Mouse (Mus musculus) neutrophil, adult 65 days (primary cell): ENCODE results near the gene Nedd8. TPM values are rescaled to one million over a fixed set of nuclear protein-coding genes. Genes with fewer than 3 reads are reported as not detected.

Experiments used
- total RNA-seq: library from RNA; stranded (reverse); gene quantifications from 2 replicates; pipeline ENCODE4 v1.2.4, GENCODE M21; 2023

Gene Nedd8
- total RNA-seq, result 129 and 152 TPM in 2 replicates

GRCm38 (mm10) chr14:55671833-55672740 lies at the start of gene Nedd8, which contains the start of gene Gmpr2:
TSS of gene Nedd8 (minus strand) at chr14:55672124.
TSS of gene Gmpr2 (plus strand) at chr14:55671941.

GRCm38 (mm10) chr14:55713729-55714122 lies 41.8 kb upstream of the Nedd8 start, which contains the start of gene Tgm1:
TSS of gene Tgm1 (minus strand) at chr14:55713926.

GRCm38 (mm10) chr14:55681160-55682117 lies 9.5 kb upstream of the Nedd8 start, which contains the start of gene Tinf2:
TSS of gene Tinf2 (minus strand) at chr14:55681820.

GRCm38 (mm10) chr14:55659960-55660573 lies 11.9 kb downstream of the Nedd8 start, which contains the start of gene Mdp1:
TSS of gene Mdp1 (minus strand) at chr14:55660508.

GRCm38 (mm10) chr14:55649884-55650283 lies 22.0 kb downstream of the Nedd8 start, which contains the start of gene Tssk4:
TSS of gene Tssk4 (plus strand) at chr14:55650184.

GRCm38 (mm10) chr14:55643060-55643907 lies 28.6 kb downstream of the Nedd8 start, which contains the start of gene Tm9sf1:
TSS of gene Tm9sf1 (minus strand) at chr14:55643806.

GRCm38 (mm10) chr14:55637795-55638194 lies 34.1 kb downstream of the Nedd8 start, which contains the start of gene Gm49378:
TSS of gene Gm49378 (minus strand) at chr14:55637895.

GRCm38 (mm10) chr14:55635523-55636007 lies 36.4 kb downstream of the Nedd8 start, which contains the start of gene Ipo4:
TSS of gene Ipo4 (minus strand) at chr14:55635957.

GRCm38 (mm10) chr14:55617822-55618221 lies 54.1 kb downstream of the Nedd8 start, which contains the start of gene Rec8:
TSS of gene Rec8 (plus strand) at chr14:55618037.

Other genes starting within 250 kb of the Nedd8 start
- gene Dhrs4, start 193.4 kb downstream of the Nedd8 start, total RNA-seq, result 12.9 and 13.7 TPM in 2 replicates
- gene Carmil3, start 181.5 kb downstream of the Nedd8 start, total RNA-seq, result not detected in 2 replicates
- not detected in 2 replicates for gene Cpne6, start 161.7 kb downstream of the Nedd8 start, total RNA-seq
- not detected in 2 replicates for gene Nrl, start 147.1 kb downstream of the Nedd8 start, total RNA-seq
- gene Pck2, start 131.9 kb downstream of the Nedd8 start, total RNA-seq, result 14.4 and 20.4 TPM in 2 replicates
- 44.0 and 53.0 TPM in 2 replicates for gene Dcaf11, start 112.1 kb downstream of the Nedd8 start, total RNA-seq
- 1.2 and 2.0 TPM in 2 replicates for gene A730061H03Rik, start 111.7 kb downstream of the Nedd8 start, total RNA-seq
- not detected in 2 replicates for gene Fitm1, start 96.5 kb downstream of the Nedd8 start, total RNA-seq
- gene Psme1, start 94.0 kb downstream of the Nedd8 start, total RNA-seq, result 122 and 139 TPM in 2 replicates
- 1.5 and 1.8 TPM in 2 replicates for gene Emc9, start 86.8 kb downstream of the Nedd8 start, total RNA-seq
- 174 and 199 TPM in 2 replicates for gene Psme2, start 81.0 kb downstream of the Nedd8 start, total RNA-seq
- gene Rnf31, start 80.4 kb downstream of the Nedd8 start, total RNA-seq, result 49.9 and 68.0 TPM in 2 replicates
- gene Irf9, start 68.6 kb downstream of the Nedd8 start, total RNA-seq, result 49.8 and 55.5 TPM in 2 replicates
- gene Rec8, start 54.1 kb downstream of the Nedd8 start, total RNA-seq, result 0.22 TPM in 1 of 2 replicates, not detected in the other
- 10.0 and 12.5 TPM in 2 replicates for gene Ipo4, start 36.2 kb downstream of the Nedd8 start, total RNA-seq
- gene Gm49378, start 34.2 kb downstream of the Nedd8 start, total RNA-seq, result 1.5 and 2.2 TPM in 2 replicates
- gene Tm9sf1, start 28.3 kb downstream of the Nedd8 start, total RNA-seq, result 29.1 and 33.0 TPM in 2 replicates
- gene Tssk4, start 21.9 kb downstream of the Nedd8 start, total RNA-seq, result 1.3 and 1.7 TPM in 2 replicates
- gene Mdp1, start 11.6 kb downstream of the Nedd8 start, total RNA-seq, result 9.4 and 11.2 TPM in 2 replicates
- 12.0 and 12.3 TPM in 2 replicates for gene Gmpr2, start 183 bp downstream of the Nedd8 start, total RNA-seq
- gene Tinf2, start 9.7 kb upstream of the Nedd8 start, total RNA-seq, result 47.7 and 63.8 TPM in 2 replicates
- 2.1 and 2.6 TPM in 2 replicates for gene Tgm1, start 41.8 kb upstream of the Nedd8 start, total RNA-seq
- gene Rabggta, start 50.1 kb upstream of the Nedd8 start, total RNA-seq, result 23.7 and 38.4 TPM in 2 replicates
- 47.8 and 56.7 TPM in 2 replicates for gene Dhrs1, start 73.6 kb upstream of the Nedd8 start, total RNA-seq
- gene Nop9, start 73.6 kb upstream of the Nedd8 start, total RNA-seq, result 12.1 and 17.3 TPM in 2 replicates
- 0.77 TPM in 1 of 2 replicates, not detected in the other for gene Cideb, start 86.3 kb upstream of the Nedd8 start, total RNA-seq
- 0.43 and 1.0 TPM in 2 replicates for gene Ltb4r2, start 89.3 kb upstream of the Nedd8 start, total RNA-seq
- 203 and 207 TPM in 2 replicates for gene Ltb4r1, start 93.8 kb upstream of the Nedd8 start, total RNA-seq
- gene Adcy4, start 112.0 kb upstream of the Nedd8 start, total RNA-seq, result 0.63 TPM in 1 of 2 replicates, not detected in the other
- 42.5 and 50.7 TPM in 2 replicates for gene Ripk3, start 116.7 kb upstream of the Nedd8 start, total RNA-seq
- gene Nfatc4, start 151.0 kb upstream of the Nedd8 start, total RNA-seq, result not detected in 2 replicates
- gene Nynrin, start 181.9 kb upstream of the Nedd8 start, total RNA-seq, result 1.1 and 3.0 TPM in 2 replicates
- gene Cbln3, start 212.3 kb upstream of the Nedd8 start, total RNA-seq, result 0.48 and 0.54 TPM in 2 replicates
- 107 and 146 TPM in 2 replicates for gene Khnyn, start 212.8 kb upstream of the Nedd8 start, total RNA-seq
- gene Sdr39u1, start 228.2 kb upstream of the Nedd8 start, total RNA-seq, result 1.9 and 2.2 TPM in 2 replicates